Mouse (Mus musculus) neural tube, embryonic 12.5 days (tissue): ENCODE results near the gene Vopp1. TPM values are rescaled to one million over a fixed set of nuclear protein-coding genes. Genes with fewer than 3 reads are reported as not detected.
"Not testable (repeated sequence)": the region's sequence is repeated elsewhere in the genome, so short reads cannot be mapped to it uniquely, and the experiment has no call there.

ENCODE experiments used
- ATAC-seq: fragments of 200-750 bp; cut with Nextera tagmentation; 2 replicates; pipeline ENCODE4 v1.8.0; 2017; ENCODE audit warnings: low read depth, mild to moderate bottlenecking, moderate TSS enrichment, moderate library complexity; ENCODE audit not compliant: low FRiP score
- H3K27ac ChIP-seq: fragments of 300-500 bp; sonication (generic); 2 replicates; pipeline ENCODE4 v1.5.1; 2016
- H3K27me3 ChIP-seq: fragments of 300-500 bp; sonication (generic); replicated peaks from 2 replicates; pipeline ENCODE4 v1.6.1; 2016; ENCODE audit warnings: mild to moderate bottlenecking
- H3K36me3 ChIP-seq: fragments of 300-500 bp; sonication (generic); 2 replicates; pipeline ENCODE4 v1.6.1; 2016; ENCODE audit warnings: mild to moderate bottlenecking
- H3K4me1 ChIP-seq: fragments of 300-500 bp; sonication (generic); 2 replicates; pipeline ENCODE4 v1.6.1; 2016
- H3K4me2 ChIP-seq: fragments of 300-500 bp; sonication (generic); replicated peaks from 2 replicates; pipeline ENCODE4 v1.6.1; 2016; ENCODE audit warnings: mild to moderate bottlenecking
- H3K4me3 ChIP-seq: fragments of 300-500 bp; sonication (generic); 2 replicates; pipeline ENCODE4 v1.5.1; 2016
- H3K9ac ChIP-seq: fragments of 300-500 bp; sonication (generic); 2 replicates; pipeline ENCODE4 v1.6.1; 2016; ENCODE audit warnings: mild to moderate bottlenecking
- H3K9me3 ChIP-seq: fragments of 300-500 bp; sonication (generic); 2 replicates; pipeline ENCODE4 v1.6.1; 2016; ENCODE audit warnings: mild to moderate bottlenecking
- WGBS: fragments of 180-500 bp; shearing (Covaris S2); methylation state at CpG from one replicate; pipeline ENCODE4 v1.1.7; 2016; 5-methylcytosine and 5-hydroxymethylcytosine counted together
- polyA plus RNA-seq: library from polyadenylated mRNA; unstranded; fragments of >200 nt; fragmentation: Nextera tagmentation; extraction: Ambion mirVana; gene quantifications from 2 replicates; pipeline ENCODE4 v1.2.1, GENCODE M21; 2016

The Vopp1 gene
- polyA plus RNA-seq, 1 experiment from 2014 or later, result 116 TPM

GRCm38 (mm10) chr6:57805218-57806069, 19.5 kb downstream of the Vopp1 start:
- H3K9ac ChIP-seq, result no peak overlapping the region
- no peaks in the 10 kb centered on the region for H3K9me3 ChIP-seq
- peaks cover 8% of the 10 kb centered on the region; the same call in 1 of the 2 replicates for H3K36me3 ChIP-seq
- 90% methylated on average over 5 of the region's 5 CpGs for WGBS
- no peaks in the 10 kb centered on the region for H3K4me1 ChIP-seq
- no peak for ATAC-seq
- no peak overlapping the region for H3K27ac ChIP-seq
- no peak overlapping the region for H3K4me2 ChIP-seq
- H3K4me3 ChIP-seq, result no peak overlapping the region
- no peaks in the 10 kb centered on the region for H3K27me3 ChIP-seq

GRCm38 (mm10) chr6:57803130-57803529, 21.8 kb downstream of the Vopp1 start:
- H3K36me3 ChIP-seq, result peaks cover 4% of the 10 kb centered on the region; the same call in 1 of the 2 replicates
- H3K4me1 ChIP-seq, result no peaks in the 10 kb centered on the region
- no peak overlapping the region for H3K4me2 ChIP-seq
- ATAC-seq, result no peak
- no peaks in the 10 kb centered on the region for H3K9me3 ChIP-seq
- H3K27me3 ChIP-seq, result no peaks in the 10 kb centered on the region
- WGBS, result 80% methylated on average over 2 of the region's 2 CpGs
- H3K27ac ChIP-seq, result no peak overlapping the region
- H3K9ac ChIP-seq, result no peak overlapping the region
- no peak overlapping the region for H3K4me3 ChIP-seq

- H3K36me3 ChIP-seq, result no peaks in the 10 kb centered on the region
- no peaks in the 10 kb centered on the region for H3K4me1 ChIP-seq
- H3K27me3 ChIP-seq, result no peaks in the 10 kb centered on the region
- H3K4me3 ChIP-seq, result no peak overlapping the region
- 87% methylated on average over 1 of the region's 1 CpGs for WGBS
- no peak overlapping the region for H3K27ac ChIP-seq
- H3K9me3 ChIP-seq, result no peaks in the 10 kb centered on the region
- H3K9ac ChIP-seq, result no peak overlapping the region
- no peak for ATAC-seq
- H3K4me2 ChIP-seq, result no peak overlapping the region
Measured at GRCm38 (mm10) chr6:57798986-57799385, 26.0 kb downstream of the Vopp1 start.

- H3K4me1 ChIP-seq, result no peaks in the 10 kb centered on the region
- no peaks in the 10 kb centered on the region for H3K36me3 ChIP-seq
- H3K27me3 ChIP-seq, result no peaks in the 10 kb centered on the region
- no peak overlapping the region for H3K27ac ChIP-seq
- no peak overlapping the region for H3K9ac ChIP-seq
- 91% methylated on average over 3 of the region's 3 CpGs for WGBS
- no peak for ATAC-seq
- H3K4me2 ChIP-seq, result no peak overlapping the region
- no peaks in the 10 kb centered on the region for H3K9me3 ChIP-seq
- H3K4me3 ChIP-seq, result no peak overlapping the region
Measured at GRCm38 (mm10) chr6:57796853-57797423, 28.0 kb downstream of the Vopp1 start.

- Histone ChIP-seq H3K9ac (no peak overlapping the region), H3K4me1 (no peaks in the 10 kb centered on the region), H3K4me2 (no peak overlapping the region), H3K36me3 (no peaks in the 10 kb centered on the region), H3K27ac (no peak overlapping the region), H3K27me3 (no peaks in the 10 kb centered on the region), H3K9me3 (no peaks in the 10 kb centered on the region), H3K4me3 (no peak overlapping the region)
- ATAC-seq, result no peak
- 74% methylated on average over 3 of the region's 3 CpGs for WGBS
Measured at GRCm38 (mm10) chr6:57795835-57796234, 29.1 kb downstream of the Vopp1 start.

- WGBS, result 75% methylated on average over 9 of the region's 9 CpGs
- H3K9me3 ChIP-seq, H3K27ac ChIP-seq, H3K4me3 ChIP-seq, H3K27me3 ChIP-seq, H3K4me2 ChIP-seq, H3K4me1 ChIP-seq, H3K9ac ChIP-seq, ATAC-seq, H3K36me3 ChIP-seq: not testable (repeated sequence)
Measured at GRCm38 (mm10) chr6:57792821-57793220, 32.1 kb downstream of the Vopp1 start.

- WGBS, result 91% methylated on average over 4 of the region's 4 CpGs
- peaks cover 4% of the 10 kb centered on the region; the same call in 1 of the 2 replicates for H3K36me3 ChIP-seq
- H3K9me3 ChIP-seq, result no peaks in the 10 kb centered on the region
Measured at GRCm38 (mm10) chr6:57790542-57790941, 34.4 kb downstream of the Vopp1 start.

GRCm38 (mm10) chr6:57787376-57787775, 37.6 kb downstream of the Vopp1 start:
- no peak for ATAC-seq
- Histone ChIP-seq H3K4me2 (no peak overlapping the region), H3K9me3 (no peaks in the 10 kb centered on the region), H3K9ac (no peak overlapping the region), H3K36me3 (peaks cover 4% of the 10 kb centered on the region; the same call in 1 of the 2 replicates), H3K27ac (no peak overlapping the region), H3K4me3 (no peak overlapping the region), H3K4me1 (no peaks in the 10 kb centered on the region), H3K27me3 (no peaks in the 10 kb centered on the region)
- WGBS, result 96% methylated on average over 6 of the region's 6 CpGs

More at GRCm38 (mm10) chr6:57790542-57790941, 34.4 kb downstream of the Vopp1 start:
- no peaks in the 10 kb centered on the region for H3K4me1 ChIP-seq
- H3K9ac ChIP-seq, result no peak overlapping the region
- ATAC-seq, result no peak
- no peak overlapping the region for H3K4me3 ChIP-seq
- H3K27ac ChIP-seq, result no peak overlapping the region
- no peak overlapping the region for H3K4me2 ChIP-seq
- no peaks in the 10 kb centered on the region for H3K27me3 ChIP-seq

- Histone ChIP-seq H3K27me3 (no peaks in the 10 kb centered on the region), H3K9me3 (no peaks in the 10 kb centered on the region), H3K4me2 (no peak overlapping the region), H3K4me1 (no peaks in the 10 kb centered on the region), H3K36me3 (no peaks in the 10 kb centered on the region), H3K9ac (no peak overlapping the region), H3K4me3 (no peak overlapping the region), H3K27ac (no peak overlapping the region)
- ATAC-seq, result no peak
- WGBS, result 96% methylated on average over 1 of the region's 1 CpGs
Measured at GRCm38 (mm10) chr6:57784251-57784650, 40.7 kb downstream of the Vopp1 start.

GRCm38 (mm10) chr6:57782658-57783057, 42.3 kb downstream of the Vopp1 start:
- H3K27me3 ChIP-seq, result no peaks in the 10 kb centered on the region
- no peaks in the 10 kb centered on the region for H3K36me3 ChIP-seq
- WGBS, result 95% methylated on average over 1 of the region's 1 CpGs
- H3K4me1 ChIP-seq, result no peaks in the 10 kb centered on the region
- H3K27ac ChIP-seq, result no peak overlapping the region
- no peak overlapping the region for H3K4me3 ChIP-seq
- ATAC-seq, result no peak
- no peak overlapping the region for H3K4me2 ChIP-seq
- no peaks in the 10 kb centered on the region for H3K9me3 ChIP-seq
- H3K9ac ChIP-seq, result no peak overlapping the region

GRCm38 (mm10) chr6:57780359-57780758, 44.6 kb downstream of the Vopp1 start:
- Histone ChIP-seq H3K36me3 (no peaks in the 10 kb centered on the region), H3K4me1 (no peaks in the 10 kb centered on the region), H3K4me2 (no peak overlapping the region), H3K9me3 (no peaks in the 10 kb centered on the region), H3K27me3 (no peaks in the 10 kb centered on the region), H3K9ac (no peak overlapping the region), H3K27ac (no peak overlapping the region), H3K4me3 (no peak overlapping the region)
- ATAC-seq, result no peak
- 91% methylated on average over 3 of the region's 3 CpGs for WGBS

- H3K4me2 ChIP-seq, result no peak overlapping the region
- H3K4me1 ChIP-seq, result no peaks in the 10 kb centered on the region
- no peaks in the 10 kb centered on the region for H3K27me3 ChIP-seq
- H3K4me3 ChIP-seq, result no peak overlapping the region
- ATAC-seq, result no peak
- WGBS, result 98% methylated on average over 1 of the region's 1 CpGs
- no peaks in the 10 kb centered on the region for H3K9me3 ChIP-seq
- H3K27ac ChIP-seq, result no peak overlapping the region
- H3K36me3 ChIP-seq, result peaks cover 20% of the 10 kb centered on the region
- H3K9ac ChIP-seq, result no peak overlapping the region
Measured at GRCm38 (mm10) chr6:57773792-57774191, 51.2 kb downstream of the Vopp1 start.
